Mouse (Mus musculus): ENCODE measurements around the gene Zfp428. TPM values are rescaled to one million over a fixed set of nuclear protein-coding genes. Genes with fewer than 3 reads are reported as not detected.

The Zfp428 gene
- total and polyA plus RNA-seq, 2 experiments from 2014 or later = 138 to 219 TPM

- no peak overlapping the region for H3K4me2 ChIP-seq (ENCODE audit: low read depth, low read length)
- 97% methylated on average over 4 of the region's 4 CpGs for WGBS
- no peaks in the 10 kb centered on the region for H3K4me1 ChIP-seq (ENCODE audit: insufficient read depth, low read length)
- DNase-seq (ENCODE audit: low spot score) = no peak
- no peaks in the 10 kb centered on the region for H3K9me3 ChIP-seq (ENCODE audit: low read length)
- no peak overlapping the region for H3K27ac ChIP-seq
- no peak for TF ChIP-seq CTCF (IDR thresholded peaks at IDR 0.05; ENCODE audit: low read depth)
- no peak for ATAC-seq
- H3K36me3 ChIP-seq (ENCODE audit: insufficient read depth, low read length) = 0 out of 2 replicates have a peak, but pooled peaks cover 6% of the 10 kb centered on the region
- no peak overlapping the region for H3K4me3 ChIP-seq (ENCODE audit: low read length)
- no peak overlapping the region for H3K9ac ChIP-seq (replicated peaks; ENCODE audit: low read length)
- no peaks in the 10 kb centered on the region for H3K27me3 ChIP-seq (ENCODE audit: insufficient read depth, low read length)
Observed at GRCm38 (mm10) chr7:24539686-24540085, 32.9 kb downstream of the Zfp428 start.

DNA sequence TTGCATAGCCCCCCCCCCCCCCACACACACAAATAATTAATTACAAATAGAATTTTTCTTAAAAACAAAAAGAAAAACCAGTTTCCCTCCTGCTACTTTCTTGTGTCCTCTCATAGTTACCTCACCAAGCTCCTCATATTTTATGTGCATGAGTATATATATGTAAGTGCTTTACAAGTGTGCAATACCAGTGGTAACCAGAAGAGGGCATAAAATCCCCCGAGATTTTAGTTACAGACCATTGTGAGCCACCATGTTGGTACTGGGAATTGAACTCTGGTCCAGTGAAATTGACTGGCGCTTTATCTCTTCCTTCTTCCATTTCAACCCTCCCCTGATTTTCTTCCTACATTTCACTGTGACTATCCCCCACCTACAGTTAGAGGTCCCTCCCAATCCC, 37.7 kb downstream of the Zfp428 start:
- TF ChIP-seq CTCF (IDR thresholded peaks at IDR 0.05; ENCODE audit: low read depth) = peak; percentile 41; the same call in 1 of the 2 replicates
- Histone ChIP-seq H3K4me3 (ENCODE audit: low read length) (no peak overlapping the region), H3K36me3 (ENCODE audit: insufficient read depth, low read length) (no peaks in the 10 kb centered on the region), H3K4me2 (ENCODE audit: low read depth, low read length) (no peak overlapping the region), H3K9ac (replicated peaks; ENCODE audit: low read length) (no peak overlapping the region), H3K27me3 (ENCODE audit: insufficient read depth, low read length) (no peaks in the 10 kb centered on the region), H3K9me3 (ENCODE audit: low read length) (no peaks in the 10 kb centered on the region), H3K27ac (no peak overlapping the region), H3K4me1 (ENCODE audit: insufficient read depth, low read length) (peaks cover 10% of the 10 kb centered on the region; the same call in 1 of the 2 replicates)
- no peak for DNase-seq (ENCODE audit: low spot score)
- ATAC-seq = no peak
- 83% methylated on average over 2 of the region's 2 CpGs for WGBS

DNA sequence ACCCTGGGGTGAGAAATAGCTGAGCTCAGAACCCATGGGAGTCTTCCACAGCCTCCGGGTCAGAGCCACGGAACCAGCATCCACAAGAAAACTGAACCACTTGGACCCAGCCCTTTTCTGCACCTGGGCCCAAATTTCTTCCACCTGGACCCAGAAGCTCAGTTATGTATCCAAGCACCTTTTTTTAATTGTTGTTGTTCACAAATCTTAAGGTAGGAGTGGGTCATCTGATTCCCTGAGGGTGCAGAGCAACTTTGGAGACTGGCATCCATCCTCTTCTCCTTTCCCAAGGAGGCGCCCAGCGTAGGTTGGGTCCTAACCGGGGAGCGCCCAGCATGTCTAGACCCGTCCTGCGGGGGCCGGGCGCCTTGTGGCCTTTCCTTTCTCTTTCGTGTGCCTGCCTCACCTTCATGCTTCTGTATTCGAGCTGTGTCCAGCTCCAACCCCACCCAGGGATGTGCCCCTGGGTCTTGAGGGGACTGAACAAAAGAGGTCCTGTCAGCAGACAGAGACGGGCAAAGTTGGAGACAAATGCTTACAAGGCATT, 39.3 kb downstream of the Zfp428 start, which contains the start of the genes Pinlyp and Xrcc1:
Gene Pinlyp (minus strand): TSS at position 51 of the 547 bp plus-strand sequence.
Gene Xrcc1 (plus strand): TSS at position 222 of the 547 bp plus-strand sequence.
- ATAC-seq = peak; percentile 8; the same call in 1 of the 2 replicates
- no peak for TF ChIP-seq CTCF (IDR thresholded peaks at IDR 0.05; ENCODE audit: low read depth)
- DNase-seq (ENCODE audit: low spot score) = no peak

DNA sequence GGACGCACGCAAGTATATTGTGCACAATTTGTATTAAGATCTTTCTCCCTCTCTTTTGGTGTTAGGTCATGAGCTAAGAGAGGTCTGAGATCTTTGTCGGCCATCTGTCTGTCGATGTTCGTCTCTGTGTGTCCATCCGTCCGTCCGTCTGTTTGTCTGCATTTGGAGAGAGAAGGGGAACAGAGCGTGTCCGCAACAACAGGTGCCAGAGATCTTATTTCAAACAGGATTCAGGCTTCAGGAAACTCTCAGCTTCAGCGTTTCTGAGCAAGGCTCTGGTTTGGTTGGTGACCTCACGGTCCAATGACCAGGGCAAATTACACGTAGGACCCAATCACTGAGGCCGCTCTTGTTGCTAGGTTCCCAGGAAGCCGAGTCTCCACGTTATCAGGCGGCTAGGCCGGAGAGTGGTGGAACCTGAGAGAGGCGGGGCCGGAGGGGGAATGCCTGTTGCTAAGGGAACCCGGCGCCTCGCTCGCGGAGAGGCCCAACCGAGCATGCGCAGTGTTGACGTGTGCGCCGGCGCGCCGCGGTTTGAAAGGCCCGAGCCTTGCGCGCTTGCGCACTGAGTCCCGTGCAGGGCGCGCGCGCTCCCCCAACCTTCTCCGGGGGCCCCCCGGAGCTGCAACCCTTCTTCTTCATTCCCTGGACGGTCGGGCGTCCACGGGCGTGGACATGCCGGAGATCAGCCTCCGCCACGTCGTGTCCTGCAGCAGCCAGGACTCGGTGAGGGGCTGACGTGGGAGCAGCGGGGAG, 40.0 kb downstream of the Zfp428 start:
- TF ChIP-seq CTCF (IDR thresholded peaks at IDR 0.05; ENCODE audit: low read depth) = no peak
- H3K9me3 ChIP-seq (ENCODE audit: low read length) = no peaks in the 10 kb centered on the region
- no peaks in the 10 kb centered on the region for H3K27me3 ChIP-seq (ENCODE audit: insufficient read depth, low read length)
- ATAC-seq (peak; percentile 99), DNase-seq (ENCODE audit: low spot score) (peak; percentile 100)
- peak overlapping the region; percentile 77 for H3K9ac ChIP-seq (replicated peaks; ENCODE audit: low read length)
- peak overlapping the region; percentile 33 for H3K27ac ChIP-seq
- no peaks in the 10 kb centered on the region for H3K36me3 ChIP-seq (ENCODE audit: insufficient read depth, low read length)
- peaks cover 10% of the 10 kb centered on the region; the same call in 1 of the 2 replicates for H3K4me1 ChIP-seq (ENCODE audit: insufficient read depth, low read length)
- under 1% methylated on average over 53 of the region's 57 CpGs for WGBS
- peak overlapping the region; percentile 87 for H3K4me3 ChIP-seq (ENCODE audit: low read length)
- peak overlapping the region; percentile 64 for H3K4me2 ChIP-seq (ENCODE audit: low read depth, low read length)

More for the DNA sequence above, 39.3 kb downstream of the Zfp428 start, which contains the start of the genes Pinlyp and Xrcc1:
- Histone ChIP-seq H3K9ac (replicated peaks; ENCODE audit: low read length) (peak within 1 kb of the TSS; percentile 77), H3K4me3 (ENCODE audit: low read length) (peak within 1 kb of the TSS; percentile 87), H3K27me3 (ENCODE audit: insufficient read depth, low read length) (no peaks in the 10 kb centered on the region), H3K9me3 (ENCODE audit: low read length) (no peaks in the 10 kb centered on the region), H3K27ac (peak within 1 kb of the TSS; percentile 33), H3K4me2 (ENCODE audit: low read depth, low read length) (peak within 1 kb of the TSS; percentile 64), H3K4me1 (ENCODE audit: insufficient read depth, low read length) (peaks cover 10% of the 10 kb centered on the region; the same call in 1 of the 2 replicates), H3K36me3 (ENCODE audit: insufficient read depth, low read length) (no peaks in the 10 kb centered on the region)
- 35% methylated on average over 13 of the region's 13 CpGs for WGBS

DNA sequence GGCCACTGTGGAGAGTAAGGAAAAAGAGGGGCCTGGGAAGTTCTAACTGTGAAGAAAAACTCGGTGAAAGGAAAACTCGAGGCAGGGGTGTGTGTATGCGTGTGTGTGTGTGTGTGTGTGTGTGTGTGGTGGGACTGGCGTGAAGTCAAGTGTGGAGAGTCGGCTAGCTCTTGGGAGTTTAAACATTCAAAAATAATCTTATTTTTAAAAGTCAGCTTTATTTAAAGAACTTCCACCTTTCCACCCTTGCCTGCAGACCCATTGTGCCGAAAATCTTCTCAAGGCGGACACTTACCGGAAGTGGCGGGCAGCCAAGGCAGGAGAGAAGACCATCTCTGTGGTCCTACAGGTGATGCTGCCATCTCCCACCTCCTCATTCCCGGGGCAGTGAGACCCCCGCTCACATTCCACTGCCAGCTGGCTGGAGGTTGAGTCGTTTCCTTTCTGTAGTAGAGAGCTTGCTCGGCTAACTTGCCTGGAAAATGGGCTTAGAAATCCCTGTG, 40.8 kb downstream of the Zfp428 start:
- Histone ChIP-seq H3K36me3 (ENCODE audit: insufficient read depth, low read length) (no peaks in the 10 kb centered on the region), H3K9ac (replicated peaks; ENCODE audit: low read length) (peak overlapping the region; percentile 77), H3K4me3 (ENCODE audit: low read length) (peak overlapping the region; percentile 87), H3K4me2 (ENCODE audit: low read depth, low read length) (peak overlapping the region; percentile 64), H3K9me3 (ENCODE audit: low read length) (no peaks in the 10 kb centered on the region), H3K27ac (0 out of 2 replicates have a peak overlapping the region, but pooled peaks have one; percentile 26), H3K27me3 (ENCODE audit: insufficient read depth, low read length) (no peaks in the 10 kb centered on the region), H3K4me1 (ENCODE audit: insufficient read depth, low read length) (peaks cover 10% of the 10 kb centered on the region; the same call in 1 of the 2 replicates)
- TF ChIP-seq CTCF (IDR thresholded peaks at IDR 0.05; ENCODE audit: low read depth) = no peak
- no peak for DNase-seq (ENCODE audit: low spot score)
- WGBS = 27% methylated on average over 13 of the region's 13 CpGs
- no peak for ATAC-seq

DNA sequence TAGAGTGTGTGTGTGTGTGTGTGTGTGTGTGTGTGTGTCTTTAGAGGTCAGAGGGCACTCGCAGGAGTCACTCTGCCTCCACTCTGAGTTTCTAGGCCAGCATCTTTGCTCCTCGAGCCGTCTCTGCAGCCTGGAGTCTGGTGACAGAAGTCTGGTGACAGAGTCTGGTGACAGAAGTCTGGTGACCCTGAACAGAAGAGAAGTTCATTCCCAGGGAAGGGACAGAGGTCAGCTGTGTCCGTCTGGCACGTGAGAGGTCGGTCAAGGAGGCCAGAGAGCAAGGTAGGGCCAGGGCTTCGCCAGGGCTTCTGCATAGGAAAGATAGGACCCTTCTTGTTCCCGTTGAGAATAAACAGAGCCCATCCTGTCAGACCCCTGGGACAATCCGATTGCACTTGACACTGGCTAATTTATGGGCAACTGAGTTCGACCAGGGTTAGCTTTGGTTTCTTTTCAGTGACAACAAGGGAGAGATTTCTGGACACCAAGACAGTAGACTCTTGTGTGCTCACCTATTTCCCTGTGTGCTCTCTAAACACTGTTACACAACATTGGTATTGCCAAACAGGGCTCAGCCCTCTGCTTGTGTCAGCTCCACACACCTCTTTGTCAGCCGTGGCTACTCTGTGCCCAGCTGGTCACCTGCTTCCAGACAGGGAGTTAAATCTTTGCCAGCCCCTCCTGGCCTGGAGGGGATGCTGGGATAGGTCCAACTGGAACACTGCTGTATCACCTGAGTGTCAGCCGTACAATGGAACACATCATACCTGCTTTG, 45.4 kb downstream of the Zfp428 start:
- TF ChIP-seq CTCF (IDR thresholded peaks at IDR 0.05; ENCODE audit: low read depth) = no peak

More for the DNA sequence above, 45.4 kb downstream of the Zfp428 start:
- no peak overlapping the region for H3K27ac ChIP-seq
- H3K4me1 ChIP-seq (ENCODE audit: insufficient read depth, low read length) = peaks cover 6% of the 10 kb centered on the region; the same call in 1 of the 2 replicates
- H3K4me3 ChIP-seq (ENCODE audit: low read length) = no peak overlapping the region
- WGBS = 87% methylated on average over 12 of the region's 12 CpGs
- peaks cover 4% of the 10 kb centered on the region; the same call in 1 of the 2 replicates for H3K36me3 ChIP-seq (ENCODE audit: insufficient read depth, low read length)
- no peaks in the 10 kb centered on the region for H3K9me3 ChIP-seq (ENCODE audit: low read length)
- no peak for DNase-seq (ENCODE audit: low spot score)
- no peak overlapping the region for H3K4me2 ChIP-seq (ENCODE audit: low read depth, low read length)
- no peak overlapping the region for H3K9ac ChIP-seq (replicated peaks; ENCODE audit: low read length)
- no peaks in the 10 kb centered on the region for H3K27me3 ChIP-seq (ENCODE audit: insufficient read depth, low read length)
- ATAC-seq = no peak

All from hindbrain, postnatal 0 days (tissue).